Comparison of ENCODE assay signal across 8 mouse cellular contexts in genomic region chr8:122665667-122666316, GRCm38 (mm10). TPM values are rescaled to one million over a fixed set of nuclear protein-coding genes. Genes with fewer than 3 reads are reported as not detected.
DNase-seq lines count a peak whose midpoint lies in the region; ATAC-seq and TF ChIP-seq lines count a peak whose summit lies in the region.

No protein-coding gene starts in this region.

- no peak overlapping the region for H3K9ac ChIP-seq in liver, adult 2 months (ENCODE audit: low read depth, low read length)
- no peak overlapping the region for H3K9ac ChIP-seq in lung, embryonic 15.5 days

- H3K27ac ChIP-seq in liver, adult 2 months (replicated peaks; ENCODE audit: insufficient read depth, low read depth, low read length) = peak overlapping the region; percentile 58
- peak overlapping the region; percentile 36 for H3K27ac ChIP-seq in bone marrow, adult 2 months (ENCODE audit: control insufficient read depth, insufficient read depth, low read depth, low read length, poor library complexity)
- H3K27ac ChIP-seq in kidney, adult 2 months (ENCODE audit: insufficient read depth, low read depth, low read length) = peak overlapping the region; percentile 88
- peak overlapping the region; percentile 84 for H3K27ac ChIP-seq in lung, embryonic 15.5 days

- no peak for TF ChIP-seq CTCF in liver, adult 2 months (IDR thresholded peaks at IDR 0.05; ENCODE audit: low read depth, low read length)
- TF ChIP-seq CTCF in bone marrow, adult 2 months (IDR thresholded peaks at IDR 0.05; ENCODE audit: control insufficient read depth, insufficient read depth, low read length) = no peak
- TF ChIP-seq CTCF in kidney, adult 2 months (conservative IDR thresholded peaks at IDR 0.05; ENCODE audit: insufficient read depth, insufficient read length, low read depth, low read length) = no peak

- H3K9me3 ChIP-seq in lung, embryonic 15.5 days = no peaks in the 10 kb centered on the region

- H3K4me1 ChIP-seq in liver, adult 2 months (ENCODE audit: control insufficient read depth, insufficient read depth, low read length) = no peaks in the 10 kb centered on the region
- H3K4me1 ChIP-seq in bone marrow, adult 2 months (ENCODE audit: control insufficient read depth, insufficient read depth, low read length) = peaks cover 17% of the 10 kb centered on the region
- peaks cover 17% of the 10 kb centered on the region; the same call in 1 of the 2 replicates for H3K4me1 ChIP-seq in kidney, adult 2 months (ENCODE audit: control insufficient read depth, insufficient read depth, low read length)
- H3K4me1 ChIP-seq in lung, embryonic 15.5 days = peaks cover 70% of the 10 kb centered on the region

- H3K27me3 ChIP-seq in liver, adult 2 months (ENCODE audit: control insufficient read depth, insufficient read depth, low read length) = no peaks in the 10 kb centered on the region
- H3K27me3 ChIP-seq in kidney, adult 2 months (replicated peaks; ENCODE audit: control insufficient read depth, insufficient read depth, low read length) = no peaks in the 10 kb centered on the region
- H3K27me3 ChIP-seq in lung, embryonic 15.5 days = peaks cover 9% of the 10 kb centered on the region; the same call in 1 of the 2 replicates

- H3K36me3 ChIP-seq in liver, adult 2 months (ENCODE audit: control insufficient read depth, insufficient read depth, low read length) = no peaks in the 10 kb centered on the region
- H3K36me3 ChIP-seq in kidney, adult 2 months (ENCODE audit: control insufficient read depth, insufficient read depth, low read length) = no peaks in the 10 kb centered on the region
- no peaks in the 10 kb centered on the region for H3K36me3 ChIP-seq in lung, embryonic 15.5 days

- no peak for TF ChIP-seq POLR2A in liver, adult 2 months (IDR thresholded peaks at IDR 0.05; ENCODE audit: extremely low read depth, insufficient read depth, low read length)
- TF ChIP-seq POLR2A in bone marrow, adult 2 months (IDR thresholded peaks at IDR 0.05; ENCODE audit: borderline replicate concordance, control insufficient read depth, low read depth, low read length) = no peak
- TF ChIP-seq POLR2A in kidney, adult 2 months (IDR thresholded peaks at IDR 0.05; ENCODE audit: low read depth, low read length) = no peak

- no peaks in the 10 kb centered on the region for H3K79me2 ChIP-seq in liver, adult 2 months (ENCODE audit: control insufficient read depth, insufficient read depth, low read length)

- no peak overlapping the region for H3K4me3 ChIP-seq in liver, adult 2 months (ENCODE audit: insufficient read depth, low read depth, low read length)
- no peak overlapping the region for H3K4me3 ChIP-seq in bone marrow, adult 2 months (replicated peaks; ENCODE audit: control insufficient read depth, low read depth, low read length)
- no peak overlapping the region for H3K4me3 ChIP-seq in kidney, adult 2 months (ENCODE audit: insufficient read depth, low read depth, low read length)
- H3K4me3 ChIP-seq in lung, embryonic 15.5 days = no peak overlapping the region

- WGBS in liver, adult 2 months = 65% methylated on average over 13 of the region's 14 CpGs
- WGBS in bone marrow, adult 2 months = 11% methylated on average over 14 of the region's 14 CpGs
- 35% methylated on average over 14 of the region's 14 CpGs for WGBS in kidney, adult 2 months
- 55% methylated on average over 12 of the region's 14 CpGs for WGBS in lung, embryonic 15.5 days

- peak overlapping the region; percentile 24 for H3K4me2 ChIP-seq in lung, embryonic 15.5 days

- peak; percentile 15; the same call in 1 of the 2 replicates for ATAC-seq in granulocyte monocyte progenitor cell, adult 5-6 weeks (replicated peaks; ENCODE audit: poor library complexity, severe bottlenecking)
- ATAC-seq in lung, embryonic 15.5 days (ENCODE audit: borderline replicate concordance, extremely low read depth, low FRiP score, low TSS enrichment) = 0 out of 2 replicates have a peak, but pooled peaks have one; percentile 36
- ATAC-seq in megakaryocyte-erythroid progenitor cell, adult 5-6 weeks (replicated peaks; ENCODE audit: low FRiP score, low TSS enrichment, poor library complexity, severe bottlenecking) = no peak

- DNase-seq in liver, adult 2 months (ENCODE audit: extremely low read depth, low read depth, low spot score) = no peak
- DNase-seq in liver = no peak
- peak; percentile 85 for DNase-seq in kidney, adult 2 months
- DNase-seq in spleen, adult 18-20 months = no peak

RNA-seq across cellular contexts. Expression of gene Cbfa2t3, which starts 33.1 kb away (rescaled TPM):
- total RNA-seq in liver, adult 2 months (2014; rRNA removed) = 0.28 and 0.40 TPM in 2 replicates
- polyA plus RNA-seq in liver, adult 2 months (2012; rRNA removed) = 1.2 and 1.3 TPM in 2 replicates
- polyA plus RNA-seq in bone marrow, adult 2 months (2011; ENCODE audit: insufficient read depth, insufficient read length, low replicate concordance, missing spikeins) = 16.3 and 58.8 TPM in 2 replicates
- 35.4 and 37.7 TPM in 2 replicates for total RNA-seq in granulocyte monocyte progenitor cell, adult 5-6 weeks (2014; fragmentation: Nextera tagmentation)
- total RNA-seq in granulocyte monocyte progenitor cell, adult 5-6 weeks (2017) = 8.3 and 16.0 TPM in 2 replicates
- polyA plus RNA-seq in kidney, adult 2 months (2012; rRNA removed) = 5.5 and 6.7 TPM in 2 replicates
- 4.8 and 5.4 TPM in 2 replicates for polyA plus RNA-seq in lung, embryonic 15.5 days (2015; fragmentation: Nextera tagmentation; extraction: Ambion mirVana)
- 78.3 and 79.6 TPM in 2 replicates for total RNA-seq in megakaryocyte-erythroid progenitor cell, adult 5-6 weeks (2014; fragmentation: Nextera tagmentation)
- total RNA-seq in megakaryocyte-erythroid progenitor cell, adult 5-6 weeks (2017) = 7.8 and 15.4 TPM in 2 replicates

RNA-seq across cellular contexts. Expression of gene Pabpn1l, which starts 43.3 kb away (rescaled TPM):
- not detected in 2 replicates for total RNA-seq in liver, adult 2 months (2014; rRNA removed)
- not detected in 2 replicates for polyA plus RNA-seq in liver, adult 2 months (2012; rRNA removed)
- polyA plus RNA-seq in bone marrow, adult 2 months (2011; ENCODE audit: insufficient read depth, insufficient read length, low replicate concordance, missing spikeins) = not detected in 2 replicates
- not detected in 2 replicates for total RNA-seq in granulocyte monocyte progenitor cell, adult 5-6 weeks (2014; fragmentation: Nextera tagmentation)
- total RNA-seq in granulocyte monocyte progenitor cell, adult 5-6 weeks (2017) = not detected in 2 replicates
- 0.11 TPM in 2 replicates for polyA plus RNA-seq in kidney, adult 2 months (2012; rRNA removed)
- polyA plus RNA-seq in lung, embryonic 15.5 days (2015; fragmentation: Nextera tagmentation; extraction: Ambion mirVana) = not detected in 2 replicates
- not detected in 2 replicates for total RNA-seq in megakaryocyte-erythroid progenitor cell, adult 5-6 weeks (2014; fragmentation: Nextera tagmentation)
- total RNA-seq in megakaryocyte-erythroid progenitor cell, adult 5-6 weeks (2017) = not detected in 2 replicates

RNA-seq across cellular contexts. Expression of gene Trappc2l, which starts 54.4 kb away (rescaled TPM):
- 7.4 and 14.5 TPM in 2 replicates for total RNA-seq in liver, adult 2 months (2014; rRNA removed)
- 74.7 and 101 TPM in 2 replicates for polyA plus RNA-seq in liver, adult 2 months (2012; rRNA removed)
- polyA plus RNA-seq in bone marrow, adult 2 months (2011; ENCODE audit: insufficient read depth, insufficient read length, low replicate concordance, missing spikeins) = 14.0 and 36.5 TPM in 2 replicates
- total RNA-seq in granulocyte monocyte progenitor cell, adult 5-6 weeks (2014; fragmentation: Nextera tagmentation) = 41.0 and 55.7 TPM in 2 replicates
- total RNA-seq in granulocyte monocyte progenitor cell, adult 5-6 weeks (2017) = 16.1 and 21.7 TPM in 2 replicates
- 258 and 302 TPM in 2 replicates for polyA plus RNA-seq in kidney, adult 2 months (2012; rRNA removed)
- polyA plus RNA-seq in lung, embryonic 15.5 days (2015; fragmentation: Nextera tagmentation; extraction: Ambion mirVana) = 49.5 and 53.0 TPM in 2 replicates
- total RNA-seq in megakaryocyte-erythroid progenitor cell, adult 5-6 weeks (2014; fragmentation: Nextera tagmentation) = 24.4 and 27.7 TPM in 2 replicates
- 10.2 and 19.6 TPM in 2 replicates for total RNA-seq in megakaryocyte-erythroid progenitor cell, adult 5-6 weeks (2017)

RNA-seq across cellular contexts. Expression of gene Galns, which starts 54.5 kb away (rescaled TPM):
- 4.1 and 4.4 TPM in 2 replicates for total RNA-seq in liver, adult 2 months (2014; rRNA removed)
- 4.4 and 6.6 TPM in 2 replicates for polyA plus RNA-seq in liver, adult 2 months (2012; rRNA removed)
- 18.7 and 40.6 TPM in 2 replicates for polyA plus RNA-seq in bone marrow, adult 2 months (2011; ENCODE audit: insufficient read depth, insufficient read length, low replicate concordance, missing spikeins)
- total RNA-seq in granulocyte monocyte progenitor cell, adult 5-6 weeks (2014; fragmentation: Nextera tagmentation) = 39.0 and 46.3 TPM in 2 replicates
- 36.1 and 46.6 TPM in 2 replicates for total RNA-seq in granulocyte monocyte progenitor cell, adult 5-6 weeks (2017)
- polyA plus RNA-seq in kidney, adult 2 months (2012; rRNA removed) = 36.2 and 44.5 TPM in 2 replicates
- 12.5 and 13.5 TPM in 2 replicates for polyA plus RNA-seq in lung, embryonic 15.5 days (2015; fragmentation: Nextera tagmentation; extraction: Ambion mirVana)
- 21.7 and 31.5 TPM in 2 replicates for total RNA-seq in megakaryocyte-erythroid progenitor cell, adult 5-6 weeks (2014; fragmentation: Nextera tagmentation)
- total RNA-seq in megakaryocyte-erythroid progenitor cell, adult 5-6 weeks (2017) = 3.8 and 8.2 TPM in 2 replicates

Comparison
In these comparisons a context has a peak if more than half of its experiments do, and no peak if none do; other contexts are left out.
1. H3K27ac ChIP-seq: peak in every context shown above with its lines; median percentile 88 in kidney, adult 2 months; 84 in lung, embryonic 15.5 days; 58 in liver, adult 2 months; 36 in bone marrow, adult 2 months.